Mouse (Mus musculus) right cerebral cortex, postnatal 4 days (tissue): ENCODE data around the gene Adamtsl3.
"Not testable (repeated sequence)": the region's sequence is repeated elsewhere in the genome, so short reads cannot be mapped to it uniquely, and the experiment has no call there.

Source experiments
- DNase-seq: peaks from one replicate; pipeline ENCODE4 v3.0.0-alpha.2; 2022

Gene Adamtsl3

GRCm38 (mm10) chr7:82364567-82364966 lies 29.1 kb downstream of the Adamtsl3 start:
- DNase-seq: no peak

GRCm38 (mm10) chr7:82366056-82366455 lies 30.6 kb downstream of the Adamtsl3 start:
- no peak for DNase-seq

GRCm38 (mm10) chr7:82366471-82366870 lies 31.0 kb downstream of the Adamtsl3 start:
- DNase-seq: no peak

- DNase-seq: no peak
Measured at GRCm38 (mm10) chr7:82368047-82368446, 32.6 kb downstream of the Adamtsl3 start.

- DNase-seq: no peak
Measured at GRCm38 (mm10) chr7:82370132-82370531, 34.6 kb downstream of the Adamtsl3 start.

- DNase-seq: no peak
Measured at GRCm38 (mm10) chr7:82371411-82371810, 35.9 kb downstream of the Adamtsl3 start.

- DNase-seq: no peak
Measured at GRCm38 (mm10) chr7:82378311-82378710, 42.8 kb downstream of the Adamtsl3 start.

GRCm38 (mm10) chr7:82379765-82380164 lies 44.3 kb downstream of the Adamtsl3 start:
- no peak for DNase-seq

GRCm38 (mm10) chr7:82382843-82383535 lies 47.5 kb downstream of the Adamtsl3 start:
- DNase-seq: no peak

- DNase-seq: no peak
Measured at GRCm38 (mm10) chr7:82383536-82383848, 48.0 kb downstream of the Adamtsl3 start.

GRCm38 (mm10) chr7:82387121-82387520 lies 51.6 kb downstream of the Adamtsl3 start:
- DNase-seq: no peak

GRCm38 (mm10) chr7:82394435-82395186 lies 59.1 kb downstream of the Adamtsl3 start:
- DNase-seq: no peak

- DNase-seq: no peak
Measured at GRCm38 (mm10) chr7:82395239-82395638, 59.7 kb downstream of the Adamtsl3 start.

GRCm38 (mm10) chr7:82395751-82396512 lies 60.4 kb downstream of the Adamtsl3 start:
- DNase-seq: no peak

- no peak for DNase-seq
Measured at GRCm38 (mm10) chr7:82396869-82397268, 61.4 kb downstream of the Adamtsl3 start.

GRCm38 (mm10) chr7:82397632-82398031 lies 62.1 kb downstream of the Adamtsl3 start:
- no peak for DNase-seq

- DNase-seq: no peak
Measured at GRCm38 (mm10) chr7:82405466-82406045, 70.1 kb downstream of the Adamtsl3 start.

- no peak for DNase-seq
Measured at GRCm38 (mm10) chr7:82410966-82411365, 75.5 kb downstream of the Adamtsl3 start.

- DNase-seq: no peak
Measured at GRCm38 (mm10) chr7:82416653-82417052, 81.2 kb downstream of the Adamtsl3 start.

- DNase-seq: no peak
Measured at GRCm38 (mm10) chr7:82417053-82417452, 81.6 kb downstream of the Adamtsl3 start.

- not testable (repeated sequence) for DNase-seq
Measured at GRCm38 (mm10) chr7:82420329-82421052, 85.0 kb downstream of the Adamtsl3 start.

GRCm38 (mm10) chr7:82422561-82422960 lies 87.1 kb downstream of the Adamtsl3 start:
- no peak for DNase-seq

GRCm38 (mm10) chr7:82423602-82424001 lies 88.1 kb downstream of the Adamtsl3 start:
- DNase-seq: no peak
